Mouse (Mus musculus) cerebellum, postnatal 14 days (tissue): ENCODE results near the gene Prdx1.
"Not testable (repeated sequence)": the region's sequence is repeated elsewhere in the genome, so short reads cannot be mapped to it uniquely, and the experiment has no call there.

ENCODE experiments used
- DNase-seq, 2 experiments: peaks; one replicate each; pipeline ENCODE4 v3.0.0; 2021; ENCODE audit warnings: mixed read lengths in 2 of 2

Prdx1 gene

DNA sequence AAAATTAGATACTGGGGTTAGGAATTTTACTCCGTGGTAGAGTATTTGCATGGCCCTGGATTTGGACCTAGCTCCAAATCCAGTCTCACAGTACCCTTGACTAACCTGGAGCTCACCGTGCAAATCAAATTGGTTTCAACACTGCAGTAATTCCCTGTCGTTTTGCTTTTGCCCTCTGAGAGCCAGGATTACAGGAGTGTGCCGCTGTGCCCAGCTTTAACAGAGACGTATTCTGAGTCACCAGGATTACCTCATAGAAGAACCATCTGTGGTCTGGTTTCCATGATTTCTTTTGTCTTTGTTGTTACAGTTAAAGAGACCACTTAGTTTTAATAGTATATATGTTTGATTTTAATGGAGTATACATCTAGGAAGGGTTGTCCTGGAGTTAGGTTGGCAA is 6.2 kb upstream of the Prdx1 start:
- DNase-seq, result no peak

GRCm38 (mm10) chr4:116680521-116680920 is 4.8 kb upstream of the Prdx1 start:
- not testable (repeated sequence) for DNase-seq

DNA sequence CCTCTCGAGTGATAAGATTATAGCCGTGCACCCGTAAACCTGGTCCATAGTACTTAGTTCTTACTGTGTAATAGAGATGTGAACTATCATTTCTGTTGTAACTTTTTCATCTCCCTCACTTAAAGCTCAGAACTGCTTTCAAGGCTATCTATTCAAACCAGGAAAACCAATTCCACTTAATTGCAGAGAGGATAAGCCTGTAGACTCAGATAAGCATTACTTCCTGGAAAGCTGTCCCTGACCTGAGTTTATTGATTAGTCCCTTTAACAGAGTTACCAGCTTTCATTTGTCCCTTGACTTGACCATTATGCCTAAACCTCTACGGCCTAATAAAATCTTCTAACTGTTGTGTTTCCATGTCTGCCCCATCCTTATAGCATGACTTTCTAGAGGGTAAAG is 1.4 kb upstream of the Prdx1 start:
- DNase-seq, result no peak

- DNase-seq, result no peak
Observed at GRCm38 (mm10) chr4:116684665-116685064, 679 bp upstream of the Prdx1 start.

- no peak for DNase-seq
Observed at GRCm38 (mm10) chr4:116687041-116687440, 1.7 kb downstream of the Prdx1 start.

DNA sequence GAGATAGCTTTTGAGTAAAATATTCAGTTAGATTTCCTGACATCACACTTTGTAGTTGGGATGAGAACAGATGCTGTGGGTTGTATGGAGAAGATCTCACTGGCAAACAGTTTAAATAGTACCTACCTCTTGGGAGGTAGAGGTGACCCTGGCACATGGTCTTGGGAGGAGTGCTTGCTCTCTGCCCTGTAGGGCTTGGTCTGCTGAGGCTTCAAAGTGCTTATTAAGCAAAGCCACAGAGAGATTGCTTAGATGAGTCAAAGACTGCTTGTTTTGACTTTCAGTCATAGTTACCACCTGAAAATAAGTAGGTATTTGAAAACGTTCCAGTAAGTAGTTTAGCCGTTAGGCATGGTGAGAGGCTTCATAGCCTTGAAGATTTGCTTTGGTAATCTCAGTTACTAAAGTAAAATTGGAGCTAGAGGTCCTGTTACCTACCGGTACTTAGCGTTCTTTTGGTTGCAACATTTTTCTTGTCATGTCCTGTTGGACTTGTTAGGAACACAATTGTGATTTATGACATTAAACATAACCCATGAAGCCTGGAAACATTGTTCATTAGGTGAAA is 4.0 kb downstream of the Prdx1 start:
- no peak for DNase-seq

GRCm38 (mm10) chr4:116692146-116692545 is 6.8 kb downstream of the Prdx1 start:
- no peak for DNase-seq

- DNase-seq, result no peak
Observed at GRCm38 (mm10) chr4:116693785-116694184, 8.4 kb downstream of the Prdx1 start.

DNA sequence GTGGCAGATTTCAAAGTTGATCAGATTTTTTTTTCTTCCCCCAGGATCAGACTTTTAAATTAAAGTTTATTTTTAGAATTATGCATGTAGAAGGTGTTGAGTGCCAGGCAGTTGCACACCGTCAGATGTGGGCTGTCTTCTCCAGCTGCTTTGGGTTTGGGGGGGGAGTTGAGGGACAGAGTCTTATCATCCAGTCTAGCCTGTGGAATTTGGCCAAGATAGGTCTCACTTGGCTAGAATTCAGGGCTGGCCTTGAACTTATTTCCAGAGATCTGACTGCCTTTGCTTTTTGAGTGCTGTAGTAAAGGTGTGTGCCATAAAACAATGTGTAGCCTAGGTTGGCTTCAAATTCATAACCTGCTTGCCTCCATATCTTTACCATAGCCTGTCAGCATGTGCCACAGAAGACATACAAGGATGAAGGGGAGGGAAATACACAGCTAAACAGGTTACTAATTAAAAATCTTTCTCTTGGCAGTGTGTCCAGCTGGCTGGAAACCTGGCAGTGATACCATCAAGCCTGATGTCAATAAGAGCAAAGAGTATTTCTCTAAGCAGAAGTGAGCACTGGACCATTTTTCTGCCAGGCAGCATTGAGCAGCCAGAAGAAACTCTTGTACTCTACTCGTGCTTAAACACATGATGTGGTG is 13.5 kb downstream of the Prdx1 start:
- DNase-seq, result no peak

DNA sequence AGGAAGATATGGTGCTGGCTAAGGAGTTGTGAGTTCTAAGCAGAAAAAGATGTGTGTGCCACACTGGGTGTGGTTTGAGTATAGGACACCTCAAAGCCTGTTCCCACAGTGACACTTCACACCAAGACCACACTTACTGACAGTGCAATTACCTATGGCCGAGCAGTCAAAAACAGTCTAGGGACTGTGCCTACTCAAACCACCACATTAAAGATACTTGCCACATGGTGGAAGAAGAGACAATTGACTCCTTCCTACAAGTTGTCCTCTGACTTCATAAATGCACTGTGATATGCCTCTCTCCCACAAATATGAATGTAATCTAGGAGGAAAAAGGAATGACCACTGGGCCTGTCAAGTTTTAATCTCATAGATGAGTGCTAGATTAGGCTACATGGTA is 15.6 kb downstream of the Prdx1 start:
- no peak for DNase-seq

DNA sequence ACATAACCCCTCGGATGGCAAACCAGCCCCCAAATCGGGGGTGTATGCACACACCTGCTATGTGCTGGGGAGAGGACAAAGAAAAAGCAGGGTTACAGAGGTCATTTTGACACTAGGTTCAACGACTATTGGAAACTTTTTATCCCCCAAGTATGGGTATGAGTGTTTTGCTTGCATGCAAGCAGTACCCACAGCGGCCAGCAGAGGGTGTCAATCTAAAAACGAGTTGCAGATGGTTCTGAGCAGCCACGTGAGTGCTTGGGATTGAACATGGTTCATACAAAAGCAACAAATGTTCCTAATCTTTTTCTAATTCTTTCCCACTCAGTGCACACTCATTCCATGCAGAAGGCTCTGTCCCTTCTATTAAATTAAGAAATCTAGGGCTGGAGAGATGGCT is 18.5 kb downstream of the Prdx1 start:
- peak; percentile 76 to 89 for DNase-seq

- DNase-seq, result peak in 1 of 2 experiments; percentile 16
Observed at GRCm38 (mm10) chr4:116707666-116708065, 22.3 kb downstream of the Prdx1 start.

GRCm38 (mm10) chr4:116708201-116708764 is 22.9 kb downstream of the Prdx1 start, which contains the start of the genes Mmachc and Ccdc163:
Mmachc (minus strand) TSS chr4:116708406.
Ccdc163 (plus strand) TSS chr4:116708509.
- DNase-seq, result peak; percentile 90 to 93

- peak in 1 of 2 experiments; percentile 14 for DNase-seq
Observed at GRCm38 (mm10) chr4:116708791-116709390, 23.5 kb downstream of the Prdx1 start.

GRCm38 (mm10) chr4:116710154-116710553 is 24.8 kb downstream of the Prdx1 start:
- DNase-seq, result no peak

DNA sequence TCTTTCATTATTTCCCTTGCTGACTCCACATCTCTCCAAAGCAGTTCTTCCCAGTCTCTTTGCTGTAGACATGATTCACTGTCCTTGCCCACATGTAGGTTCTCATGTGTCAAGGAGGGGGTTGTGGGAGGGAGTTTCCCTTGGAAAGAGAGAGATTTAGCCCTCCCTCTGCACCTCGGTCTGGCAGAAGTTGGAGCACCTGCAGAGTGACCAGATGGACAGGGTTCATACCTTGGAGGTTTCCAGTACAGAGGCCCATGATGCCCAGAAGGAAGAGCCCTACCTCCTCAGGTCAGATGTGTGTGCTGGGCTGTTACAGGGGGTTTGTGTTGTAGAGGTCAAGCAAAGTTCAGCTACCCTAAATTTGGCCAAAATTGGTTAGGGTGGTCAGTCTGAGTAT is 27.2 kb downstream of the Prdx1 start:
- peak; percentile 77 to 78 for DNase-seq

DNA sequence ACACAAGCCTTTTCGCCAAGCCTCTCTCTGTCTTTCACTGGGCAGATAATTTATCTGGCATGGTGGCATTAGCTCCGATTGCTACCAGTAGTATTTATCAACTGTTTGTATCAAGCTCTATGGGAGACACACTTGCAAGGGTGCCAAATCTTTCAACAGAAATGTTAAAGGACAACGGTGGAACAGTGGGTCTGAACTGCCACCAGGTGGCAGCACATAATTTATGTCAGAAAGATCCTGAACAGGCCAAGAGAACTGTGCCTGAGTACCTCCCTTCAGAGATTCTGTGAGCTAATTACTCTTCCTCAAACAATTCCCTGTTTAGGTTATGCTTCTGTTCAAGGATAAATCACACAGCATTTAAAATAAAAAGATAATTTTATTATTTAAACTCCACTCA is 34.1 kb downstream of the Prdx1 start:
- peak; percentile 83 to 84 for DNase-seq

GRCm38 (mm10) chr4:116720343-116721097 is 35.2 kb downstream of the Prdx1 start, which contains the start of gene Tesk2:
Tesk2 (plus strand) TSS chr4:116720948.
- DNase-seq, result peak; percentile 92 to 93

- no peak for DNase-seq
Observed at GRCm38 (mm10) chr4:116721098-116721628, 35.8 kb downstream of the Prdx1 start.

- peak in 1 of 2 experiments; percentile 5 for DNase-seq
Observed at GRCm38 (mm10) chr4:116722230-116722629, 36.9 kb downstream of the Prdx1 start.

DNA sequence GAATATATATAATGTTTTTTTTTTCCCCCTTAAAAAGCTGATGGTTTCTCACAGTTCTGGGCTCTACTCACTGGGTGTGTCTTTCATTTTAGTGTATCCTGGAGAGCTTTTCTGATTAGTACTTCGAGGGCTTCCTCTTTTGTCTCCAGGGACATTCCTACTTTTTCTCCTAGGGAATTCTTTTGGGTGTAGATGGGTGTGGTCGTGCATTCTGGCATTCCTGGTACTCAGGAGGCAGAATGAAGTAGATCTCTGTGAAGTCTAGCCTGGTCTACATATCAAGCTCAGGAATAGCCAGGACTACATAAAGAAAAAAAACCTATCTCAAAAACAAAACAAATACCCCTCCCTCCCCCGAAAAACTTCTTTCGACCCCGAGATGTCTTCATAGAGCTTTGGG is 40.1 kb downstream of the Prdx1 start:
- no peak for DNase-seq

DNA sequence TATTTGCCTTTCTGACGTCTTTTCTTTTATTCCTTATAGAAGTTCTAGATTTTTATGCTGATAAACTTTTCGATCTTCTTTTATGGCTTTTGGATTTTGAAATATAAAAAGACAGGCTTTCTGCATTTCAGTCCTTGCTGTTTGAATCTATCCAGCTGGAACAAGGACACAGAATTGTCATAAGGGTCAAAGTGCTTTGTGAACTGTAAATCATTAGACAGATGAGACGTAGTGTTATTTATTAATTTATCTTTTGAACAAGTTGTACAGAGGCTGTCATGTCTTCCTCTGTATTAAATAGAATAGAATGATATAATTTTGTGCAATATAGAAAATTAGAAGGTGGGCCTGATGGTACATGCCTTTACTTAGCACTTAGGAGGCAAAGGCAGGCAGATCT is 42.1 kb downstream of the Prdx1 start:
- no peak for DNase-seq

DNA sequence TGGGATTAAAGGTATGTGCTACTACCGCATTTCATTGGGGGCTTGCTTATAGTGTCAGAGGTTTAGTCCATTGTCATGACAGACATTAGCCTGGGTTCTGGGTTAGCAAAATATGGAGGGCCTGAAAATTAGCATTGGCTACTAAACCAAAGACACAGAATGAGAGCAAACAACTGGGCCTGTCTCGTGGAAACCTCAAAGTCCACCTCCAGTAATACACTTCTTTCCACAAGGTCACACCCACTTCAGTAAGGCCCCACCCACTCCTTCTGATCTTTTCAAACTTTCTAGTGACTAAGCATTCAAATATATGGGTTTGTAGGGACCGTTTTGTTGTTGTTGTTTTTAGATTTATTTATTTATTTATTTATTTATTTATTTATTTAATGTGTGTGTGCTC is 44.2 kb downstream of the Prdx1 start:
- no peak for DNase-seq
